Mouse (Mus musculus) hindbrain, embryonic 13.5 days (tissue): Measurements from ENCODE around the gene Fam89b. TPM values are rescaled to one million over a fixed set of nuclear protein-coding genes. Genes with fewer than 3 reads are reported as not detected.

Experiments
- ATAC-seq: fragments of 200-750 bp; cut with Nextera tagmentation; 2 replicates; pipeline ENCODE4 v1.8.0; 2017; ENCODE audit warnings: moderate TSS enrichment; ENCODE audit not compliant: low FRiP score
- H3K27ac ChIP-seq: fragments of 300-500 bp; sonication (generic); 2 replicates; pipeline ENCODE4 v1.5.1; 2015; ENCODE audit warnings: inconsistent platforms, mild to moderate bottlenecking, moderate library complexity
- H3K27me3 ChIP-seq: fragments of 300-500 bp; sonication (generic); 2 replicates; pipeline ENCODE4 v1.6.1; 2015; ENCODE audit warnings: mild to moderate bottlenecking, inconsistent platforms
- H3K36me3 ChIP-seq: fragments of 300-500 bp; sonication (generic); 2 replicates; pipeline ENCODE4 v1.6.1; 2015; ENCODE audit warnings: mild to moderate bottlenecking, inconsistent platforms
- H3K4me1 ChIP-seq: fragments of 300-500 bp; sonication (generic); replicated peaks from 2 replicates; pipeline ENCODE4 v1.6.1; 2015; ENCODE audit warnings: inconsistent platforms
- H3K4me2 ChIP-seq: fragments of 300-500 bp; sonication (generic); 2 replicates; pipeline ENCODE4 v1.6.1; 2015; ENCODE audit warnings: inconsistent platforms, mild to moderate bottlenecking, moderate library complexity
- H3K4me3 ChIP-seq: fragments of 300-500 bp; sonication (generic); 2 replicates; pipeline ENCODE4 v1.5.1; 2015; ENCODE audit warnings: mild to moderate bottlenecking, inconsistent platforms
- H3K9ac ChIP-seq: fragments of 300-500 bp; sonication (generic); 2 replicates; pipeline ENCODE4 v1.6.1; 2015; ENCODE audit warnings: mild to moderate bottlenecking, inconsistent platforms
- H3K9me3 ChIP-seq: fragments of 300-500 bp; sonication (generic); 2 replicates; pipeline ENCODE4 v1.6.1; 2016; ENCODE audit warnings: inconsistent platforms
- WGBS: fragments of 180-500 bp; shearing (Covaris S2); methylation state at CpG from one replicate; pipeline ENCODE4 v1.1.7; 2015; 5-methylcytosine and 5-hydroxymethylcytosine counted together
- microRNA-seq: library from miRNA; unstranded; fragments of <30 nt; microRNA quantifications from one replicate; pipeline ENCODE4, GENCODE M21; 2016
- polyA plus RNA-seq: library from polyadenylated mRNA; unstranded; fragments of >200 nt; fragmentation: Nextera tagmentation; extraction: Ambion mirVana; gene quantifications from 2 replicates; pipeline ENCODE4 v1.2.1, GENCODE M21; 2015

Fam89b gene
- polyA plus RNA-seq, 1 experiment from 2014 or later, result 184 TPM

DNA sequence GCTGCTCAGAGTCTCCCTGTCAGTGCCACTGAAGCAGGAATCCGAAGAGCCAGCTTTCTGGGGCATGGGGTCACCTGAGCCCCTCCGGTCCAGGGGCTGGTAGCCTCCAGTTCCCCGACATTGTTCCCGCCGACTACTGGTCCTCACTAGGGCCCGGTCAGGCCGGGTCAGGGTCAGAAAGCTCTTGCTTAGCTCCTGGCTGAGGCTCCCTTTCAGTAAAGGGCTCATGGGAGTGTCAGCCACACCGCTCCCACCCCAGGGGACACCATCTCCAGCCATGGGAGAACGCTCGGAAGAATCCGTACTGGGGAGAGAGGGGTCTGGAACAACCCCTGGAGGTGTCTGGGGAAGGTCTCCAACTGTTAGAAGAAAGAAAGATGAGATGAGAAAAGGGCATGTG is 43.6 kb downstream of the Fam89b start:
- Histone ChIP-seq H3K27me3 (no peaks in the 10 kb centered on the region), H3K36me3 (peaks cover 68% of the 10 kb centered on the region), H3K4me1 (peaks cover 29% of the 10 kb centered on the region), H3K9me3 (no peaks in the 10 kb centered on the region), H3K27ac (no peak overlapping the region), H3K4me2 (no peak overlapping the region), H3K9ac (0 out of 2 replicates have a peak overlapping the region, but pooled peaks have one; percentile 13), H3K4me3 (no peak overlapping the region)
- no peak for ATAC-seq
- WGBS, result 94% methylated on average over 11 of the region's 11 CpGs

DNA sequence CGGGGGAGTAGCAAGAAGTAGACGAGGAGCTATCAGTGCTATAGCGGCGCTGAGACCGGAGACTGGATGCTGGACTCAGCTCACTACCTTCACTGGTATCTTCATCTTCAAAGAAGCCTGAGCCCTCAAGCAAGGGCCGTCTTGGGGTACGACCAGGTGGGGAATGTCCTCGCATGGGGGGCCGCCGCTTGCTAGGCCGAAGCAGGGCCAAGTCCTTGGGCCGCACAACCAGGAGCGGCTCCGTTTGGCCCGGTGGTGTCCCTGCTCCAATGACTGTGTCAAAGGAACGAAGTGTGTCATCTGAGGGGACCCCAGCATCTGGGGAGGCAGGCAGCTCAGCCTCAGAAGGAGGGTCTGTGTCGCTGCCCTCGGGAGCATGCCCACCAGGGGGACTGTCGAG is 44.0 kb downstream of the Fam89b start:
- no peaks in the 10 kb centered on the region for H3K27me3 ChIP-seq
- H3K4me2 ChIP-seq, result no peak overlapping the region
- no peaks in the 10 kb centered on the region for H3K9me3 ChIP-seq
- peaks cover 68% of the 10 kb centered on the region for H3K36me3 ChIP-seq
- H3K27ac ChIP-seq, result no peak overlapping the region
- ATAC-seq, result no peak
- 0 out of 2 replicates have a peak overlapping the region, but pooled peaks have one; percentile 13 for H3K9ac ChIP-seq
- no peak overlapping the region for H3K4me3 ChIP-seq
- 94% methylated on average over 19 of the region's 19 CpGs for WGBS
- H3K4me1 ChIP-seq, result peaks cover 25% of the 10 kb centered on the region

DNA sequence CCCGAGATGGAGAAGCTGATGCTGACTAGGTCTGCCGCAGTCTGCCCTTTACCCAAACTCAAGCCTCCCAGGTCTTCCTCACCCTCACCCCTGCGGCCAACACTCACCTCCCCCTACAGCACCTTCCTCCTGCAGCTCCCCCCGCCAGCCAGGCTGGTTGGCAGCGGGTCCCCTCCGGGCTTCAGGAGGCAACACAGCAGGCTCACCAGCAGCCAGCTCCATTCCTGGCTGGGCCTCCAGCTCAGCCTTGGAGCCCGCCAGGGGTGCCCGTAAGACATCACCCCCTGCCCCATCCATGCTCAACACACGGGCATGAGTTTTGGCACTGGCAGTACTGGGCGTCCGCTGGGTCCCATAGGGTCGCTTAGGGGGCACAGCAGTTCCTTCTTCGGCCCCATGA is 44.5 kb downstream of the Fam89b start:
- Histone ChIP-seq H3K9ac (no peak overlapping the region), H3K27me3 (no peaks in the 10 kb centered on the region), H3K4me1 (peaks cover 20% of the 10 kb centered on the region), H3K27ac (no peak overlapping the region), H3K36me3 (peaks cover 71% of the 10 kb centered on the region), H3K4me2 (no peak overlapping the region), H3K4me3 (no peak overlapping the region), H3K9me3 (no peaks in the 10 kb centered on the region)
- WGBS, result 96% methylated on average over 12 of the region's 13 CpGs
- no peak for ATAC-seq

- peaks cover 13% of the 10 kb centered on the region for H3K4me1 ChIP-seq
- H3K36me3 ChIP-seq, result peaks cover 79% of the 10 kb centered on the region
- no peak overlapping the region for H3K4me2 ChIP-seq
- no peak overlapping the region for H3K27ac ChIP-seq
- no peak for ATAC-seq
- H3K4me3 ChIP-seq, result no peak overlapping the region
- no peak overlapping the region for H3K9ac ChIP-seq
- WGBS, result 93% methylated on average over 12 of the region's 12 CpGs
- H3K9me3 ChIP-seq, result no peaks in the 10 kb centered on the region
- H3K27me3 ChIP-seq, result no peaks in the 10 kb centered on the region
These were observed 45.2 kb downstream of the Fam89b start for GRCm38 (mm10) chr19:5684236-5684635.

GRCm38 (mm10) chr19:5680432-5680831 is 49.0 kb downstream of the Fam89b start:
- no peaks in the 10 kb centered on the region for H3K4me1 ChIP-seq
- H3K36me3 ChIP-seq, result peaks cover 95% of the 10 kb centered on the region
- no peaks in the 10 kb centered on the region for H3K9me3 ChIP-seq
- 96% methylated on average over 4 of the region's 4 CpGs for WGBS
- H3K9ac ChIP-seq, result no peak overlapping the region
- no peak overlapping the region for H3K4me2 ChIP-seq
- no peak overlapping the region for H3K4me3 ChIP-seq
- no peak overlapping the region for H3K27ac ChIP-seq
- no peak for ATAC-seq
- H3K27me3 ChIP-seq, result no peaks in the 10 kb centered on the region

Small RNA genes within 50 kb of the gene (microRNA-seq; reads per million reads assigned to microRNA genes)
- 1.4 reads per million for gene Mir6987

Other genes with a start within 250 kb of the Fam89b start
- 42.6 and 49.7 TPM in 2 replicates for gene Mus81, start 241.3 kb downstream of the Fam89b start, polyA plus RNA-seq
- 3,676 and 3,692 TPM in 2 replicates for gene Cfl1, start 239.2 kb downstream of the Fam89b start, polyA plus RNA-seq
- gene 1700020D05Rik, start 225.9 kb downstream of the Fam89b start, polyA plus RNA-seq, result 0.58 TPM in 1 of 2 replicates, not detected in the other
- gene Snx32, start 219.1 kb downstream of the Fam89b start, polyA plus RNA-seq, result 80.3 and 81.1 TPM in 2 replicates
- 0.21 TPM in 1 of 2 replicates, not detected in the other for gene Ovol1, start 169.0 kb downstream of the Fam89b start, polyA plus RNA-seq
- 2.2 and 2.9 TPM in 2 replicates for gene Ap5b1, start 161.6 kb downstream of the Fam89b start, polyA plus RNA-seq
- 71.2 and 80.6 TPM in 2 replicates for gene Rnaseh2c, start 127.8 kb downstream of the Fam89b start, polyA plus RNA-seq
- gene Kat5, start 119.4 kb downstream of the Fam89b start, polyA plus RNA-seq, result 77.2 and 79.7 TPM in 2 replicates
- 30.1 and 35.2 TPM in 2 replicates for gene Rela, start 92.2 kb downstream of the Fam89b start, polyA plus RNA-seq
- 15.0 and 15.4 TPM in 2 replicates for gene Sipa1, start 65.9 kb downstream of the Fam89b start, polyA plus RNA-seq
- 11.6 and 14.4 TPM in 2 replicates for gene Map3k11, start 40.9 kb downstream of the Fam89b start, polyA plus RNA-seq
- 21.3 and 24.4 TPM in 2 replicates for gene Pcnx3, start 40.7 kb downstream of the Fam89b start, polyA plus RNA-seq
- 0.44 and 0.63 TPM in 2 replicates for gene Kcnk7, start 25.3 kb downstream of the Fam89b start, polyA plus RNA-seq
- gene Ehbp1l1, start 3.3 kb downstream of the Fam89b start, polyA plus RNA-seq, result 6.7 and 10.1 TPM in 2 replicates
- gene Ltbp3, start 11.3 kb upstream of the Fam89b start, polyA plus RNA-seq, result 10.6 and 11.2 TPM in 2 replicates
- gene Scyl1, start 41.8 kb upstream of the Fam89b start, polyA plus RNA-seq, result 67.6 and 72.4 TPM in 2 replicates
- 17.5 and 19.3 TPM in 2 replicates for gene Frmd8, start 145.6 kb upstream of the Fam89b start, polyA plus RNA-seq
- gene Slc25a45, start 148.2 kb upstream of the Fam89b start, polyA plus RNA-seq, result 2.6 and 2.8 TPM in 2 replicates
- 15.2 and 15.9 TPM in 2 replicates for gene Tigd3, start 164.5 kb upstream of the Fam89b start, polyA plus RNA-seq
- gene Dpf2, start 183.4 kb upstream of the Fam89b start, polyA plus RNA-seq, result 128 and 137 TPM in 2 replicates
- 11.5 and 12.4 TPM in 2 replicates for gene Cdc42ep2, start 195.2 kb upstream of the Fam89b start, polyA plus RNA-seq
- 22.6 and 24.2 TPM in 2 replicates for gene Pola2, start 234.5 kb upstream of the Fam89b start, polyA plus RNA-seq